Mouse (Mus musculus): ENCODE results near the gene Bbs1. TPM values are rescaled to one million over a fixed set of nuclear protein-coding genes. Genes with fewer than 3 reads are reported as not detected.
A peak's percentile ranks its signal among the peaks of the same experiment; 100 is the strongest.

The Bbs1 gene
- polyA plus RNA-seq, 1 experiment, result 1.3 TPM

GRCm38 (mm10) chr19:4839149-4839548, 67.3 kb downstream of the Bbs1 start, which contains the start of the genes Ccs and Ccdc87:
TSS of gene Ccs (minus strand) at chr19:4839332.
TSS of gene Ccdc87 (plus strand) at chr19:4839366.
- Histone ChIP-seq H3K36me3 (ENCODE audit: control insufficient read depth, insufficient read depth, low read length) (no peaks in the 10 kb centered on the region), H3K4me1 (ENCODE audit: control insufficient read depth, insufficient read depth, insufficient read length) (peaks cover 3% of the 10 kb centered on the region; the same call in 1 of the 2 replicates), H3K27ac (ENCODE audit: insufficient read depth, low read length) (no peak within 1 kb of the TSS), H3K27me3 (ENCODE audit: control insufficient read depth, insufficient read depth, low read length) (no peaks in the 10 kb centered on the region), H3K4me3 (ENCODE audit: extremely low read depth, insufficient read depth, insufficient read length) (peak within 1 kb of the TSS; percentile 68)
- WGBS, result 1% methylated on average over 25 of the region's 25 CpGs
- TF ChIP-seq CTCF (IDR thresholded peaks at IDR 0.05; ENCODE audit: extremely low read depth, insufficient read depth, insufficient read length, insufficient replicate concordance), result no peak
- TF ChIP-seq POLR2A (IDR thresholded peaks at IDR 0.05; ENCODE audit: low read depth, low read length), result peak; percentile 26; the same call in 1 of the 2 replicates
- DNase-seq (ENCODE audit: low read depth in 1 of 2, low spot score in 2 of 2), result peak; percentile 84 to 92

- WGBS, result 30% methylated on average over 10 of the region's 10 CpGs
Observed at GRCm38 (mm10) chr19:4838526-4839140, 67.8 kb downstream of the Bbs1 start.

GRCm38 (mm10) chr19:4837049-4837448, 69.4 kb downstream of the Bbs1 start:
- Histone ChIP-seq H3K4me3 (ENCODE audit: extremely low read depth, insufficient read depth, insufficient read length) (no peak overlapping the region), H3K27me3 (ENCODE audit: control insufficient read depth, insufficient read depth, low read length) (no peaks in the 10 kb centered on the region)

More at GRCm38 (mm10) chr19:4838526-4839140, 67.8 kb downstream of the Bbs1 start:
- DNase-seq (ENCODE audit: low read depth in 1 of 2, low spot score in 2 of 2), result no peak
- H3K27ac ChIP-seq (ENCODE audit: insufficient read depth, low read length), result no peak overlapping the region
- no peaks in the 10 kb centered on the region for H3K27me3 ChIP-seq (ENCODE audit: control insufficient read depth, insufficient read depth, low read length)
- H3K4me3 ChIP-seq (ENCODE audit: extremely low read depth, insufficient read depth, insufficient read length), result peak overlapping the region; percentile 68
- TF ChIP-seq POLR2A (IDR thresholded peaks at IDR 0.05; ENCODE audit: low read depth, low read length) (no peak), CTCF (IDR thresholded peaks at IDR 0.05; ENCODE audit: extremely low read depth, insufficient read depth, insufficient read length, insufficient replicate concordance) (no peak)
- H3K36me3 ChIP-seq (ENCODE audit: control insufficient read depth, insufficient read depth, low read length), result no peaks in the 10 kb centered on the region
- H3K4me1 ChIP-seq (ENCODE audit: control insufficient read depth, insufficient read depth, insufficient read length), result peaks cover 3% of the 10 kb centered on the region; the same call in 1 of the 2 replicates

More at GRCm38 (mm10) chr19:4837049-4837448, 69.4 kb downstream of the Bbs1 start:
- no peak for DNase-seq (ENCODE audit: low read depth in 1 of 2, low spot score in 2 of 2)
- Histone ChIP-seq H3K27ac (ENCODE audit: insufficient read depth, low read length) (no peak overlapping the region), H3K4me1 (ENCODE audit: control insufficient read depth, insufficient read depth, insufficient read length) (peaks cover 3% of the 10 kb centered on the region; the same call in 1 of the 2 replicates), H3K36me3 (ENCODE audit: control insufficient read depth, insufficient read depth, low read length) (no peaks in the 10 kb centered on the region)
- 95% methylated on average over 6 of the region's 6 CpGs for WGBS
- TF ChIP-seq POLR2A (IDR thresholded peaks at IDR 0.05; ENCODE audit: low read depth, low read length), result no peak
- TF ChIP-seq CTCF (IDR thresholded peaks at IDR 0.05; ENCODE audit: extremely low read depth, insufficient read depth, insufficient read length, insufficient replicate concordance), result no peak

Other genes with a start within 250 kb of the Bbs1 start
- gene Gm960, start 208.0 kb downstream of the Bbs1 start, polyA plus RNA-seq (2012; rRNA removed), result 0.42 TPM in 1 of 2 replicates, not detected in the other
- 0.16 and 0.20 TPM in 2 replicates for gene Sptbn2, start 195.5 kb downstream of the Bbs1 start, polyA plus RNA-seq (2012; rRNA removed)
- 7.4 and 8.3 TPM in 2 replicates for gene Rbm4b, start 150.1 kb downstream of the Bbs1 start, polyA plus RNA-seq (2012; rRNA removed)
- 34.6 and 40.5 TPM in 2 replicates for gene Rbm4, start 112.7 kb downstream of the Bbs1 start, polyA plus RNA-seq (2012; rRNA removed)
- gene Gm21992, start 95.0 kb downstream of the Bbs1 start, polyA plus RNA-seq (2012; rRNA removed), result 12.0 and 15.0 TPM in 2 replicates
- 50.0 and 69.3 TPM in 2 replicates for gene Rbm14, start 95.0 kb downstream of the Bbs1 start, polyA plus RNA-seq (2012; rRNA removed)
- 19.3 and 20.8 TPM in 2 replicates for gene Ccs, start 67.3 kb downstream of the Bbs1 start, polyA plus RNA-seq (2012; rRNA removed)
- gene Ccdc87, start 67.3 kb downstream of the Bbs1 start, polyA plus RNA-seq (2012; rRNA removed), result 0.02 TPM in 2 replicates
- gene Ctsf, start 51.5 kb downstream of the Bbs1 start, polyA plus RNA-seq (2012; rRNA removed), result 31.3 and 35.0 TPM in 2 replicates
- 0.06 and 0.32 TPM in 2 replicates for gene Actn3, start 28.7 kb downstream of the Bbs1 start, polyA plus RNA-seq (2012; rRNA removed)
- 25.0 and 35.6 TPM in 2 replicates for gene Zdhhc24, start 28.0 kb downstream of the Bbs1 start, polyA plus RNA-seq (2012; rRNA removed)
- 79.5 and 98.8 TPM in 2 replicates for gene Dpp3, start 21.7 kb upstream of the Bbs1 start, polyA plus RNA-seq (2012; rRNA removed)
- gene Peli3, start 36.5 kb upstream of the Bbs1 start, polyA plus RNA-seq (2012; rRNA removed), result 1.0 and 1.5 TPM in 2 replicates
- gene Mrpl11, start 55.5 kb upstream of the Bbs1 start, polyA plus RNA-seq (2012; rRNA removed), result 14.1 and 14.5 TPM in 2 replicates
- gene Npas4, start 83.7 kb upstream of the Bbs1 start, polyA plus RNA-seq (2012; rRNA removed), result 0.72 and 1.1 TPM in 2 replicates
- gene Slc29a2, start 117.2 kb upstream of the Bbs1 start, polyA plus RNA-seq (2012; rRNA removed), result 6.8 and 8.8 TPM in 2 replicates
- gene B4gat1, start 132.2 kb upstream of the Bbs1 start, polyA plus RNA-seq (2012; rRNA removed), result 9.7 and 12.0 TPM in 2 replicates
- gene AC124502.3, start 132.3 kb upstream of the Bbs1 start, polyA plus RNA-seq (2012; rRNA removed), result 0.36 and 0.79 TPM in 2 replicates
- gene Brms1, start 134.7 kb upstream of the Bbs1 start, polyA plus RNA-seq (2012; rRNA removed), result 35.8 and 44.7 TPM in 2 replicates
- gene Rin1, start 143.9 kb upstream of the Bbs1 start, polyA plus RNA-seq (2012; rRNA removed), result 1.9 and 2.6 TPM in 2 replicates
- 5.5 and 6.3 TPM in 2 replicates for gene Cd248, start 161.4 kb upstream of the Bbs1 start, polyA plus RNA-seq (2012; rRNA removed)
- gene Tmem151a, start 178.9 kb upstream of the Bbs1 start, polyA plus RNA-seq (2012; rRNA removed), result 0.69 and 1.4 TPM in 2 replicates
- gene Yif1a, start 181.9 kb upstream of the Bbs1 start, polyA plus RNA-seq (2012; rRNA removed), result 60.5 and 84.1 TPM in 2 replicates
- gene Cnih2, start 191.9 kb upstream of the Bbs1 start, polyA plus RNA-seq (2012; rRNA removed), result 0.94 and 1.4 TPM in 2 replicates
- 116 and 138 TPM in 2 replicates for gene Rab1b, start 200.4 kb upstream of the Bbs1 start, polyA plus RNA-seq (2012; rRNA removed)
- 26.8 and 27.9 TPM in 2 replicates for gene Klc2, start 211.9 kb upstream of the Bbs1 start, polyA plus RNA-seq (2012; rRNA removed)

All from spleen, adult 2 months (tissue).